Mouse (Mus musculus): ENCODE data around the gene Clip2. TPM values are rescaled to one million over a fixed set of nuclear protein-coding genes. Genes with fewer than 3 reads are reported as not detected.
A peak's percentile ranks its signal among the peaks of the same experiment; 100 is the strongest.

Clip2 gene
- total and polyA plus RNA-seq, 2 experiments from 2014 or later, result 13.1 to 153 TPM

DNA sequence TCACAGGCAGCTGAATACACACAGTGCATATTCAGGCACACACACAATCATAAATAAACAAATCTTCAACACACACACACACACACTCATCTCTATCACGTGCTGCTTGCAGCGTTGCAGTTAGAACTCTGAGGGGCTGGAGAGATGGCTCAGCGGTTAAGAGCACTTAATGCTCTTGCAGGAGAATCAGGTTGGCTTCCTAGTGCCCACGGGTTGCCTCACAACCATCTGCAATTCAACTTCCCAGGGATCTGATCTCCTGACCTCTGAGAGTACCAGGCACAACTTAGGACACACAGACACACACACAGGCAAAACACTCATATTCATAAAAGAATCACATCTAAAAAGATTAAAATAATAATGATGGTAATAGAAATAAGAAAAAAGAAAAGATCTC lies 56.4 kb downstream of the Clip2 start:
- 86% methylated on average over 4 of the region's 4 CpGs for WGBS
- no peaks in the 10 kb centered on the region for H3K4me1 ChIP-seq (ENCODE audit: insufficient read depth, low read length)
- H3K27ac ChIP-seq (ENCODE audit: low read depth, low read length), result no peak overlapping the region
- TF ChIP-seq CTCF (IDR thresholded peaks at IDR 0.05), result no peak
- ATAC-seq (ENCODE audit: low FRiP score), result no peak
- H3K4me3 ChIP-seq (ENCODE audit: low read depth, low read length), result no peak overlapping the region
- no peak overlapping the region for H3K9ac ChIP-seq (replicated peaks; ENCODE audit: low read length, poor library complexity, severe bottlenecking)
- no peak for DNase-seq (ENCODE audit: low spot score)
- no peaks in the 10 kb centered on the region for H3K27me3 ChIP-seq (ENCODE audit: insufficient read depth, low read length)
- no peaks in the 10 kb centered on the region for H3K9me3 ChIP-seq (ENCODE audit: low read length)
- no peak overlapping the region for H3K4me2 ChIP-seq (ENCODE audit: low read depth, low read length, poor library complexity, severe bottlenecking)
- peaks cover 65% of the 10 kb centered on the region for H3K36me3 ChIP-seq (ENCODE audit: insufficient read depth, low read length)

DNA sequence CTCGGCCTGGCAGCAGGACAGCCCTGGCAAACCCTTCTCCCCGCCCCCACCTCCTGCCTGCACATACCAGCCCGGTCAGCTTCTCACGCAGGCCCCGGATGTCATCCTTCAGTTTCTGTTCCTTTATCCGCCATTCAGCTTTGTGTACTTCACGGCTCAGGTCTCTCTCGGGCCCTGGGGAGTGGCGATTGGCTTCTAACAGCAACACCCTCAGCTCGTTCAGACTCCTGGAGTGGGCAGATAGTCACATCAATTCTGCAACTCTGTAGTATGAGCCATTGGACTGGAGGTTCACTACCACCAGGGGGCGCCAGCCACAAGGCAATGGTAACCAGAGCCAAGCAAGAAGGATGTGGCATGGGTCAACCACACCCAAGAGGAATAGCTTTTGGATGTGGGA lies 58.1 kb downstream of the Clip2 start:
- H3K4me1 ChIP-seq (ENCODE audit: insufficient read depth, low read length), result no peaks in the 10 kb centered on the region
- H3K9me3 ChIP-seq (ENCODE audit: low read length), result no peaks in the 10 kb centered on the region
- peaks cover 77% of the 10 kb centered on the region for H3K36me3 ChIP-seq (ENCODE audit: insufficient read depth, low read length)
- ATAC-seq (ENCODE audit: low FRiP score), result peak; percentile 51; the same call in 1 of the 2 replicates
- no peak overlapping the region for H3K9ac ChIP-seq (replicated peaks; ENCODE audit: low read length, poor library complexity, severe bottlenecking)
- H3K27ac ChIP-seq (ENCODE audit: low read depth, low read length), result no peak overlapping the region
- TF ChIP-seq CTCF (IDR thresholded peaks at IDR 0.05), result peak; percentile 96
- H3K4me3 ChIP-seq (ENCODE audit: low read depth, low read length), result no peak overlapping the region
- H3K27me3 ChIP-seq (ENCODE audit: insufficient read depth, low read length), result no peaks in the 10 kb centered on the region
- H3K4me2 ChIP-seq (ENCODE audit: low read depth, low read length, poor library complexity, severe bottlenecking), result no peak overlapping the region
- 56% methylated on average over 11 of the region's 11 CpGs for WGBS
- peak; percentile 89 for DNase-seq (ENCODE audit: low spot score)

DNA sequence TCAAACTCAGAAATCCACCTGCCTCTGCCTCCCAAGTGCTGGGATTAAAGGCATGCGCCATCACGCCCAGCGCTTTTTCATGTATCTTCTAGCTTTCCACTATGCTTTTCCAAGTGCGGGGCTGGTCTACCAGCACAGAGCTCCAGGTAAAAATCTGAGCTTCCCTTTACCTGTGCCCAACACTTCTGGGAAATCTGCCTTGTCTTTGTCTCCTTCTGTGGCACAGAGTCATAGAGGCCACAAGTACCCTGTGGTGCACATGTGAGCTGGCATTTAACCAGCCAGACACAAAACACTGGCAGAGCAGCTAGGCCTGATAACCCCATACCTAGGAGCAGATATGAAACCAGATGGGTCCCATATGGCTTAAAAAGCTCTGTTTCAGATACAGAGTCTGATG lies 59.3 kb downstream of the Clip2 start:
- WGBS, result 97% methylated on average over 4 of the region's 4 CpGs
- no peak overlapping the region for H3K27ac ChIP-seq (ENCODE audit: low read depth, low read length)
- no peaks in the 10 kb centered on the region for H3K4me1 ChIP-seq (ENCODE audit: insufficient read depth, low read length)
- no peak overlapping the region for H3K9ac ChIP-seq (replicated peaks; ENCODE audit: low read length, poor library complexity, severe bottlenecking)
- H3K9me3 ChIP-seq (ENCODE audit: low read length), result no peaks in the 10 kb centered on the region
- no peak for TF ChIP-seq CTCF (IDR thresholded peaks at IDR 0.05)
- no peaks in the 10 kb centered on the region for H3K27me3 ChIP-seq (ENCODE audit: insufficient read depth, low read length)
- H3K4me2 ChIP-seq (ENCODE audit: low read depth, low read length, poor library complexity, severe bottlenecking), result no peak overlapping the region
- H3K4me3 ChIP-seq (ENCODE audit: low read depth, low read length), result no peak overlapping the region
- no peak for DNase-seq (ENCODE audit: low spot score)
- H3K36me3 ChIP-seq (ENCODE audit: insufficient read depth, low read length), result peaks cover 71% of the 10 kb centered on the region
- ATAC-seq (ENCODE audit: low FRiP score), result no peak

- peaks cover 60% of the 10 kb centered on the region for H3K36me3 ChIP-seq (ENCODE audit: insufficient read depth, low read length)
- H3K9ac ChIP-seq (replicated peaks; ENCODE audit: low read length, poor library complexity, severe bottlenecking), result 0 out of 2 replicates have a peak overlapping the region, but pooled peaks have one; percentile 29
- H3K4me3 ChIP-seq (ENCODE audit: low read depth, low read length), result no peak overlapping the region
- DNase-seq (ENCODE audit: low spot score) (peak; percentile 91), ATAC-seq (ENCODE audit: low FRiP score) (no peak)
- 27% methylated on average over 18 of the region's 18 CpGs for WGBS
- H3K4me2 ChIP-seq (ENCODE audit: low read depth, low read length, poor library complexity, severe bottlenecking), result no peak overlapping the region
- no peak overlapping the region for H3K27ac ChIP-seq (ENCODE audit: low read depth, low read length)
- H3K9me3 ChIP-seq (ENCODE audit: low read length), result no peaks in the 10 kb centered on the region
- peak; percentile 95 for TF ChIP-seq CTCF (IDR thresholded peaks at IDR 0.05)
- no peaks in the 10 kb centered on the region for H3K27me3 ChIP-seq (ENCODE audit: insufficient read depth, low read length)
- no peaks in the 10 kb centered on the region for H3K4me1 ChIP-seq (ENCODE audit: insufficient read depth, low read length)
Measured at GRCm38 (mm10) chr5:134491712-134492417, 60.4 kb downstream of the Clip2 start.

DNA sequence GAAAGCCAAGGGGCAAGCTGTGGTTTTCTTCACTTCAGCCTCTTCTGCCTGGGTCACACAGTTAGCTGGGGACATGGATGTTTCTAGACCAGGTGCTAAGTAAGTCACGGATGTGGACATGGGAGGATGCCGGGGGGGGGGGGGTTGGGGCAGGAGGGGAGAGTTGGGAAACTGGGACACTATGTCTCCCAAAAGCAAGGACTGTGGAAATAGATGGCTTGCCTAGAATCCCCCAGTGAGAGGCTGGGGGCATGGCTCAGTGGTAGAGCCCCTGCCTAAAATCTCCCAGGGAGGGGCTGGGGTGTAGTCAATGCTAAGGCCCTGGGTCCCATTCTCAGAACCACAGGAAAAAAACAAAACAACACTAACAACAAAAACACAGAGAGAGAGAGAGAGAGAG lies 61.0 kb downstream of the Clip2 start:
- no peak for TF ChIP-seq CTCF (IDR thresholded peaks at IDR 0.05)
- Histone ChIP-seq H3K36me3 (ENCODE audit: insufficient read depth, low read length) (peaks cover 54% of the 10 kb centered on the region), H3K4me3 (ENCODE audit: low read depth, low read length) (no peak overlapping the region), H3K4me1 (ENCODE audit: insufficient read depth, low read length) (no peaks in the 10 kb centered on the region), H3K27me3 (ENCODE audit: insufficient read depth, low read length) (no peaks in the 10 kb centered on the region), H3K9ac (replicated peaks; ENCODE audit: low read length, poor library complexity, severe bottlenecking) (no peak overlapping the region), H3K9me3 (ENCODE audit: low read length) (no peaks in the 10 kb centered on the region), H3K4me2 (ENCODE audit: low read depth, low read length, poor library complexity, severe bottlenecking) (no peak overlapping the region), H3K27ac (ENCODE audit: low read depth, low read length) (no peak overlapping the region)
- no peak for ATAC-seq (ENCODE audit: low FRiP score)
- WGBS, result 88% methylated on average over 2 of the region's 2 CpGs
- DNase-seq (ENCODE audit: low spot score), result no peak

GRCm38 (mm10) chr5:134490465-134490864 lies 61.8 kb downstream of the Clip2 start:
- H3K36me3 ChIP-seq (ENCODE audit: insufficient read depth, low read length), result peaks cover 46% of the 10 kb centered on the region
- peak; percentile 69 for TF ChIP-seq CTCF (IDR thresholded peaks at IDR 0.05)

More at GRCm38 (mm10) chr5:134490465-134490864, 61.8 kb downstream of the Clip2 start:
- DNase-seq (ENCODE audit: low spot score) (no peak), ATAC-seq (ENCODE audit: low FRiP score) (no peak)
- H3K27me3 ChIP-seq (ENCODE audit: insufficient read depth, low read length), result no peaks in the 10 kb centered on the region
- no peak overlapping the region for H3K4me2 ChIP-seq (ENCODE audit: low read depth, low read length, poor library complexity, severe bottlenecking)
- H3K9ac ChIP-seq (replicated peaks; ENCODE audit: low read length, poor library complexity, severe bottlenecking), result no peak overlapping the region
- no peaks in the 10 kb centered on the region for H3K9me3 ChIP-seq (ENCODE audit: low read length)
- no peak overlapping the region for H3K27ac ChIP-seq (ENCODE audit: low read depth, low read length)
- WGBS, result 89% methylated on average over 12 of the region's 12 CpGs
- H3K4me1 ChIP-seq (ENCODE audit: insufficient read depth, low read length), result no peaks in the 10 kb centered on the region
- no peak overlapping the region for H3K4me3 ChIP-seq (ENCODE audit: low read depth, low read length)

Data from midbrain, postnatal 0 days (tissue).